Mouse (Mus musculus) embryonic stem cell, embryonic (primary cell): ENCODE measurements around the gene Tcta.

Experiments used
- CTCF ChIA-PET, 4 experiments: fragments of 300-600 bp in 2 of 4; fragments of 350-600 bp in 2 of 4; sonication (Branson Sonifier 250); formaldehyde crosslinking; loops; one replicate each; lab custom pipeline; 2022; ENCODE audit warnings: inconsistent platforms in 2 of 4; lab: Charles Lee
- POLR2A ChIA-PET, 4 experiments: fragments of 300-600 bp in 2 of 4; fragments of 350-600 bp in 2 of 4; sonication (Branson Sonifier 250); formaldehyde crosslinking; loops; one replicate each; lab custom pipeline; 2022; ENCODE audit warnings: antibody characterized with exemption in 4 of 4, inconsistent platforms in 1 of 4; lab: Charles Lee

The Tcta gene

GRCm38 (mm10) chr9:108338551-108338885, 32.6 kb upstream of the Tcta start:
- POLR2A ChIA-PET, result interaction anchor here (0.5 to 3.7 kb wide), 142 partner anchors 8 to 1932 kb away, joined by 3 to 96 read pairs (median 4); partner anchors contain the start of genes Dag1 (in 4 of the 4), Rhoa (in 4 of the 4), Tcta (in 4 of the 4) and 1700102P08Rik (in 3 of the 4)
- CTCF ChIA-PET, result interaction anchor here in 2 of 4 experiments (0.7 to 1.9 kb wide), 10 partner anchors 10 to 114 kb away, joined by 3 to 8 read pairs (median 5); partner anchors contain the start of genes Rhoa (in 1 of the 2) and Tcta (in 1 of the 2)

DNA sequence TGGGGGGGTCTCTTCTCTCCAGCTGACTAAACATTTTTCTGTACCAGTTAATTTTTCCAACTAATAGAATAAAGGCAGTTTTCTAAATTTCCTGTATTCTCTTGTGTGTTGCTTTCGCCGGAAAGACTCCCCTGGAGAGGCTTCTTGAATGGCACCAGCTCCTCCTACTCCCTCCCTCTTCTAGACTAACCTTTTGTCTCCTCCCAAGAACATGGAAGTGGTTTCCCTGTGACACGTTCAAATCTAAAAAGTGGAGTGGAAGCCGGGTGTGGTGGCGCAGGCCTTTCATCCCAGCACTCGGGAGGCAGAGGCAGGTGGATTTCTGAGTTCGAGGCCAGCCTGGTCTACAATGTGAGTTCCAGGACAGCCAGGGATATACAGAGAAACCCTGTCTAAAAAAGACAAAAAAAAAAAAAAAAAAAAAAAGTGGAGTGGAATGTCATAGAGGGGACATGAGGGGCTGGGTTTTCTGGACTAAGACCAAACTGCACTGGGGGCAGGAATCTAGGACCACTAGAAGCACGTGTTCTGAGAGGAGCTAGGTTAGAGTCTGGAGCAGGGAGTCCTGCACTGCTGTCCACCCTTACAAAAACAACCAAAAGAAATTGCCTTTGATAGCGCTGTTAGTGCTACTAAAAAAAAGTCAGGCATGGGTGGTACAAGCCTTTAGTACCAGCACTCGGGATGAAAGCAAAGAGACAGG, 32.0 kb upstream of the Tcta start:
- ChIA-PET POLR2A (interaction anchor here (0.5 to 3.7 kb wide), 101 partner anchors 7 to 1932 kb away, joined by 3 to 96 read pairs (median 6); partner anchors contain the start of genes Rhoa (in 4 of the 4), Tcta (in 4 of the 4), 1700102P08Rik (in 3 of the 4) and Amt (in 3 of the 4)), CTCF (interaction anchor here (0.6 to 1.9 kb wide), 11 partner anchors 10 to 137 kb away, joined by 3 to 8 read pairs (median 3); partner anchors contain the start of genes Rhoa (in 2 of the 4) and Tcta (in 2 of the 4))

GRCm38 (mm10) chr9:108325811-108326210, 19.9 kb upstream of the Tcta start:
- ChIA-PET POLR2A (interaction anchor here in 2 of 4 experiments (1.1 to 26.5 kb wide), 6 partner anchors 13 to 23 kb away, joined by 3 to 409 read pairs (median 48); partner anchors contain the start of genes Gpx1 (in 2 of the 2), Rhoa (in 2 of the 2), Tcta (in 2 of the 2) and Amt (in 1 of the 2)), CTCF (interaction anchor here in 2 of 4 experiments (0.6 to 0.7 kb wide), 4 partner anchors 73 to 433 kb away, joined by 3 to 7 read pairs (median 5); partner anchors contain the start of gene Impdh2 (in 1 of the 2))

- ChIA-PET CTCF (interaction anchor here in 1 of 4 experiments (0.5 kb wide), 1 partner anchor 107 kb away, joined by 6 read pairs; no protein-coding TSS in a partner anchor), POLR2A (interaction anchor here (0.6 to 26.5 kb wide), 11 partner anchors 8 to 69 kb away, joined by 3 to 409 read pairs (median 3); partner anchors contain the start of genes Rhoa (in 3 of the 4), Tcta (in 3 of the 4), Gpx1 (in 2 of the 4) and Amt (in 1 of the 4))
Measured at GRCm38 (mm10) chr9:108324784-108325183, 18.8 kb upstream of the Tcta start.

DNA sequence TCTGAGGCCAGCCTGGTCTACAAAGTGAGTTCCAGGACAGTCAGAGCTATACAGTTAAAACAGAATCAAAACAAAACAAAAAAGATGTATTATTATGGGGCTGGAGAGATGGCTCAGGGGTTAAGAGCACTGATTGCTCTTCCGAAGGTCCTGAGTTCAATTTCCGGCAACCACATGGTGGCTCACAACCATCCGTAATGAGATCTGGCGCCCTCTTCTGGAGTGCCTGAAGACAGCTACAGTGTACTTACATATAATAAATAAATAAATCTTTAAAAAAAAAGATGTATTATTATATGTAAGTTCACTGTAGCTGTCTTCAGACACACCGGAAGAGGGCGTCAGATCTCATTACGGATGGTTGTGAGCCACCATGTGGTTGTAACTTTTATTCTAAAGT, 16.1 kb upstream of the Tcta start:
- CTCF ChIA-PET, result interaction anchor here (0.6 to 1.8 kb wide), 24 partner anchors 10 to 502 kb away, joined by 3 to 9 read pairs (median 4); partner anchors contain the start of genes Gpx1 (in 2 of the 4), 1700102P08Rik (in 1 of the 4), Amt (in 1 of the 4) and Nicn1 (in 1 of the 4)

GRCm38 (mm10) chr9:108318462-108318861, 12.5 kb upstream of the Tcta start:
- POLR2A ChIA-PET, result interaction anchor here (0.6 to 26.5 kb wide), 9 partner anchors 8 to 241 kb away, joined by 3 to 409 read pairs (median 4); partner anchors contain the start of genes Rhoa (in 2 of the 4), Tcta (in 2 of the 4), Amt (in 1 of the 4) and Apeh (in 1 of the 4)
- CTCF ChIA-PET, result interaction anchor here in 1 of 4 experiments (1.4 kb wide), 1 partner anchor 34 kb away, joined by 4 read pairs; no protein-coding TSS in a partner anchor

More for the DNA sequence above, 16.1 kb upstream of the Tcta start:
- POLR2A ChIA-PET, result interaction anchor here in 3 of 4 experiments (0.6 to 26.5 kb wide), 21 partner anchors 8 to 312 kb away, joined by 3 to 409 read pairs (median 5); partner anchors contain the start of genes Gpx1 (in 3 of the 3), 1700102P08Rik (in 2 of the 3), Rhoa (in 2 of the 3) and Tcta (in 2 of the 3)

DNA sequence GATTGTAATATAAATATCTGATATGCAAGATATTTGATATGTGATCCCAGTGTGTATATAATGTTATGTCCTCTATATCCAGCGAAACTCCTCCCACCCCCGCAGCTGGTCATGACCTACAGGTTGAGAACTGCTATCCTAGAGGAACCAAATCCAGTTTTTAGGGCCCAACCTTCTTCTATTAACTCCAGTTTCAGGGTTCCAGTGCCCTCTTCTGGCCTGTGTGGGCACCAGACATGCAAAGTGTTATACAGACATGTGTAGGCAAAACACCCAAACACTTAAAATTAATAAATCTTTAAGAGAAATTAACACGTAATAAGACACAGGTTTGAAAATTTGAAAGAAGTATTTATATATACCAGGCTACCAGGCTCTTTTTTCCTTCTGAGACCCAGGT, 11.6 kb upstream of the Tcta start:
- ChIA-PET POLR2A (interaction anchor here in 2 of 4 experiments (1.7 to 26.5 kb wide), 5 partner anchors 9 to 76 kb away, joined by 4 to 409 read pairs (median 34); partner anchors contain the start of genes Rhoa (in 2 of the 2), Tcta (in 2 of the 2), Amt (in 1 of the 2) and Gpx1 (in 1 of the 2)), CTCF (interaction anchor here in 1 of 4 experiments (1.4 kb wide), 1 partner anchor 33 kb away, joined by 4 read pairs; no protein-coding TSS in a partner anchor)

- CTCF ChIA-PET, result interaction anchor here in 2 of 4 experiments (0.7 to 1.5 kb wide), 5 partner anchors 11 to 291 kb away, joined by 3 to 8 read pairs (median 4); partner anchors contain the start of gene Amt (in 1 of the 2)
- POLR2A ChIA-PET, result interaction anchor here (0.6 to 26.5 kb wide), 30 partner anchors 5 to 930 kb away, joined by 3 to 409 read pairs (median 4); partner anchors contain the start of genes Amt (in 3 of the 4), Gpx1 (in 3 of the 4), Nicn1 (in 3 of the 4) and Qars (in 1 of the 4)
Measured at GRCm38 (mm10) chr9:108308141-108308540, 2.2 kb upstream of the Tcta start.

GRCm38 (mm10) chr9:108307021-108307807, 1.3 kb upstream of the Tcta start:
- CTCF ChIA-PET, result interaction anchor here in 2 of 4 experiments (0.6 to 1.5 kb wide), 5 partner anchors 10 to 290 kb away, joined by 3 to 4 read pairs (median 3); partner anchors contain the start of gene Amt (in 1 of the 2)
- POLR2A ChIA-PET, result interaction anchor here (0.6 to 26.5 kb wide), 25 partner anchors 5 to 259 kb away, joined by 3 to 409 read pairs (median 4); partner anchors contain the start of genes Amt (in 3 of the 4), Gpx1 (in 3 of the 4), Nicn1 (in 2 of the 4) and Qars (in 1 of the 4)

DNA sequence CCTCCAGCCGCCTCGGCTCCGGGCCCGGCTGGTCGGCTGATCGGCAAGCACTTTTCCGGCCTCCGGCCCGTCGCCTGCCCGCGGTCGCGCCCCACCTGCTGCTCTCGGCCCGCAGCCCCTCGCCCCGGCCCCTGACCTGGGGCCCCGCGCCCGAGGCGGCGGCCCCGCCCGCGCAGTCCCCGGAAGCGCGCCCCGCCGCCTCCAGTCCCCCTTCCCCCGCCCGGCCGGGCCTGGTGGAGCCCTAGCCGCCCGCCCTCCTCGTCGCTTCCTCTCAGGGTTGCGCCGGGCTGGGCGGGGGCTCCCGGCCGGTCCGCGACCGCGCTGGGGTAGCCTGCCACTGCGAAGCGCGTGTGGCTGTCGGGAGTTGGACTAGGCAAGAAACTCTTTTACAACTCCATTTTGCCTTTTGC, 616 bp upstream of the Tcta start:
- ChIA-PET POLR2A (interaction anchor here (0.5 to 26.5 kb wide), 68 partner anchors 4 to 1467 kb away, joined by 3 to 409 read pairs (median 5); partner anchors contain the start of genes Amt (in 4 of the 4), Gpx1 (in 4 of the 4), Nicn1 (in 3 of the 4) and Qrich1 (in 3 of the 4)), CTCF (interaction anchor here in 3 of 4 experiments (0.5 to 1.8 kb wide), 9 partner anchors 13 to 415 kb away, joined by 3 to 7 read pairs (median 3); partner anchors contain the start of genes Gpx1 (in 1 of the 3) and Nicn1 (in 1 of the 3))

DNA sequence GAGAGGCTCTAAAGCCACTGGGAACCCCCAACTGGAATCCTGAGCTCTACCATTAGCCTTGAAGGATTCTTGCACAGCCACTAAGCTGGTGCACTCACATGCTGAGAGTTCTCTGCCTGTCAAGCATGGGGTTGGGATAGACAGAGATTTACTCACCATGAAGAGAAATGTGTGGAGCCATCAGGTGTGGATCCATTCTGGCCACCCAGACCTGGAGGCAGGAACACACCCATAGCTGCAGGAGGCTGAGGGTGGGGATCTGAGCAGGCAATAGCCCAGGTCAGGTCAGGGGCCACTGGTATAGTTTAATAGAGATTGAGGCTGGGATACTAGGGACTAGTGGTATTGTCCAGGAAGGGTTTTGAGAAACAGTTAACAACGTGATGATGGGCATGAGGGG, 790 bp downstream of the Tcta start:
- CTCF ChIA-PET, result interaction anchor here (0.7 to 1.8 kb wide), 7 partner anchors 16 to 414 kb away, joined by 3 to 7 read pairs (median 4); no protein-coding TSS in a partner anchor
- POLR2A ChIA-PET, result interaction anchor here (0.6 to 26.5 kb wide), 42 partner anchors 3 to 1471 kb away, joined by 3 to 409 read pairs (median 9); partner anchors contain the start of genes Amt (in 4 of the 4), Gpx1 (in 3 of the 4), Nicn1 (in 3 of the 4) and 1700102P08Rik (in 2 of the 4)

GRCm38 (mm10) chr9:108304716-108305115, 1.2 kb downstream of the Tcta start:
- ChIA-PET POLR2A (interaction anchor here (0.7 to 26.5 kb wide), 29 partner anchors 2 to 255 kb away, joined by 3 to 409 read pairs (median 10); partner anchors contain the start of genes Amt (in 4 of the 4), Gpx1 (in 3 of the 4), Nicn1 (in 3 of the 4) and Usp19 (in 2 of the 4)), CTCF (interaction anchor here (0.7 to 1.8 kb wide), 5 partner anchors 17 to 854 kb away, joined by 3 to 7 read pairs (median 6); no protein-coding TSS in a partner anchor)

GRCm38 (mm10) chr9:108301853-108302252, 4.1 kb downstream of the Tcta start:
- ChIA-PET CTCF (interaction anchor here in 1 of 4 experiments (0.6 kb wide), 1 partner anchor 624 kb away, joined by 5 read pairs; no protein-coding TSS in a partner anchor), POLR2A (interaction anchor here in 3 of 4 experiments (0.7 to 20.7 kb wide), 5 partner anchors 8 to 41 kb away, joined by 3 to 409 read pairs (median 4); partner anchors contain the start of genes Gpx1 (in 1 of the 3), Nicn1 (in 1 of the 3), Rhoa (in 1 of the 3) and Tcta (in 1 of the 3))

- CTCF ChIA-PET, result interaction anchor here in 3 of 4 experiments (0.6 to 1.8 kb wide), 8 partner anchors 11 to 440 kb away, joined by 3 to 9 read pairs (median 3); partner anchors contain the start of gene Amigo3 (in 1 of the 3)
- POLR2A ChIA-PET, result interaction anchor here (0.5 to 20.7 kb wide), 36 partner anchors 7 to 529 kb away, joined by 3 to 409 read pairs (median 5); partner anchors contain the start of genes Rhoa (in 4 of the 4), Tcta (in 4 of the 4), Gpx1 (in 3 of the 4) and Dag1 (in 2 of the 4)
Measured at GRCm38 (mm10) chr9:108296453-108297355, 9.3 kb downstream of the Tcta start, which contains the start of gene Amt. Gene Amt (plus strand): TSS chr9:108296853.
